Mouse (Mus musculus) adipocyte (in vitro differentiated cells): ENCODE results near the gene Zfp169.
A peak's percentile ranks its signal among the peaks of the same experiment; 100 is the strongest.
"Not testable (repeated sequence)": the region's sequence is repeated elsewhere in the genome, so short reads cannot be mapped to it uniquely, and the experiment has no call there.

Source experiments
- DNase-seq: peaks from one replicate; pipeline ENCODE4 v3.0.0-alpha.2; 2016; ENCODE audit warnings: low spot score

The Zfp169 gene

GRCm38 (mm10) chr13:48513003-48513929, at the start of gene Zfp169, which contains the start of gene A830005F24Rik:
Zfp169 (minus strand) TSS chr13:48513451.
A830005F24Rik (plus strand) TSS chr13:48513570.
- peak; percentile 70 for DNase-seq

DNA sequence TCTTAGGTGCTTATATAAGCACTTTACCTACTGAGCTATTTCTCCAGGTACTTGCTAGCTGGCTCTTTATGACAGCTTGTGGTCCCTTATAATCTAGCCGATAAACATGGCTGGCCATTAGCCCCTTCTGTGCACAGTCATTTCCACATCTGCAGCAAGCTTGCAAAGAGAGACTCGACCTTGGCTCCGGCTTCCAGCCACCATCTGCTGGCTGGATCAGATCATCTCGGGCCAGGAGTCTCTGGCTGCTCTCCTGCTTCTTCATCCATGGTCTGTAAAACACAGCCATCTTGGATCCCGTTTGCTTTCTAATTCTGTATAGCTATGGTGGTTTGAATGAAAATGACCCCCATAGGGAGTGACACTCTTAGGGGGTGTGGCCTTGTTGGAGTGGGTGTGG, 49.1 kb upstream of the Zfp169 start:
- DNase-seq: no peak

DNA sequence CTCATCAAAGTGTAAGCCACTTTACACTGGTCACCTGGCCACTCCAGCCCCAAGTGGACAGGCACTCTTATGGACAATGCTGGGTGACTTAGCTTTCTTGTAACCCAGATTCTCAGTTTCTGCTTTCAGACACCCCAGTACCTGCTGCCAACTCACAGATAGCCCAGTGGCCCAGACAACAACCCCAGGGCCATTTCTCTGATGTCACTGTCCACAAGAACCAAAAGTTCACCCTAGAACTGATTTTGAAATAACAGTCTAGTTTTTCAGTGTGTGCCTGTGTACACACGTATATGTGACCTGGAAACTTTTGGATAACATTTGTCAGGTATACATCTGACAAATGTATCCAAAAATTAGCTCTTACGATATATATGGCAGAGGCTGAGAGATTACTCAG, 48.2 kb upstream of the Zfp169 start:
- DNase-seq: no peak

DNA sequence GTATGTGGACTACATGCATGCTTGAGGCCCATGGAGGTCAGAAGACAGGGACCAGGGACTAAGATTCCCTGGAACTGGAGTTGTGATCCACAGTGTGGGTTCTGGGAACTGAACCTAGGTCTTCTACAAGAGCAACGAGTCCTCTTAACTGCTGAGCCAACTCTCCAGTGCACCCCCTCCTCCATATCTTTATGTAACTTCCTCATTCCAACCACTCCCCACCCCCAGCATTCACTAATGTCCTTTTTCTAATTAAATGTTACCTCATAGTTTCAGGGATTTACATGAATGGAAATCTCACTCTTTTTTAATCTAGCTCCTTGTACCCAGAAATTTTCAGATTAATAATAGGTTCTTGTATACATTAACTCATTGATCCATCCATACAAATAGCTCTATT, 42.7 kb upstream of the Zfp169 start:
- no peak for DNase-seq

GRCm38 (mm10) chr13:48554552-48554951, 41.3 kb upstream of the Zfp169 start:
- no peak for DNase-seq

GRCm38 (mm10) chr13:48553511-48553910, 40.3 kb upstream of the Zfp169 start:
- no peak for DNase-seq

GRCm38 (mm10) chr13:48552181-48553090, 39.2 kb upstream of the Zfp169 start:
- DNase-seq: peak; percentile 93

- DNase-seq: peak; percentile 65
Observed at GRCm38 (mm10) chr13:48548296-48548695, 35.0 kb upstream of the Zfp169 start.

GRCm38 (mm10) chr13:48547623-48548022, 34.4 kb upstream of the Zfp169 start:
- DNase-seq: no peak

DNA sequence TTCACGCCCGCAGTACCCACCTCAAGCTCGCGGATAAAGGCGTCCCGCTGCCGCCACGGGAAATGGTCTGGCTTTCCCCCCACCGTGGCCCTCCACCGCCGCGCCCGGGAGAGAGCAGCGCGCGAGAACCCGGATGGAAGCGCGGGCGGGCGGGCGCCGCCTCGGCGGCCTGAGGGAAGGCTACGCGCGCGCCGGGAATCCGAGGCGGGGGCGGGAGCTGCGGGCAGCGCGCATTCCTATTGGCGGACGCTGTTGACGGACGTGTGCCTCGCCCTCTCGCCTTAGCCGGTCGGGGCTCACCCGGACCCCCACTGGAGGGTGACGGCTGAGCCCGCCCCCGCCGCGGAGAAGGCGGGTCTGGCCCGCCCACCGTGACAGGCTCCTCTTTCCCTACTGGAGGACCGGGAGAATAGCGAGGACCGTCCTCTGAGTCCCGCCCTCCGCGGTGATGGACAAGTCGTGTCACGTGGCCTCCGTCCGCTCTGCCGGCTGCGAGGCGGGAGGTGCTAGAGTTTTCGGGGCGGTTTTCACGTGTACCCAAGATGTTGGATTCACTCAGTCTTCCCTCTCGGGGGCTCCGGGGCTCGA, 33.2 kb upstream of the Zfp169 start:
- peak; percentile 97 for DNase-seq

DNA sequence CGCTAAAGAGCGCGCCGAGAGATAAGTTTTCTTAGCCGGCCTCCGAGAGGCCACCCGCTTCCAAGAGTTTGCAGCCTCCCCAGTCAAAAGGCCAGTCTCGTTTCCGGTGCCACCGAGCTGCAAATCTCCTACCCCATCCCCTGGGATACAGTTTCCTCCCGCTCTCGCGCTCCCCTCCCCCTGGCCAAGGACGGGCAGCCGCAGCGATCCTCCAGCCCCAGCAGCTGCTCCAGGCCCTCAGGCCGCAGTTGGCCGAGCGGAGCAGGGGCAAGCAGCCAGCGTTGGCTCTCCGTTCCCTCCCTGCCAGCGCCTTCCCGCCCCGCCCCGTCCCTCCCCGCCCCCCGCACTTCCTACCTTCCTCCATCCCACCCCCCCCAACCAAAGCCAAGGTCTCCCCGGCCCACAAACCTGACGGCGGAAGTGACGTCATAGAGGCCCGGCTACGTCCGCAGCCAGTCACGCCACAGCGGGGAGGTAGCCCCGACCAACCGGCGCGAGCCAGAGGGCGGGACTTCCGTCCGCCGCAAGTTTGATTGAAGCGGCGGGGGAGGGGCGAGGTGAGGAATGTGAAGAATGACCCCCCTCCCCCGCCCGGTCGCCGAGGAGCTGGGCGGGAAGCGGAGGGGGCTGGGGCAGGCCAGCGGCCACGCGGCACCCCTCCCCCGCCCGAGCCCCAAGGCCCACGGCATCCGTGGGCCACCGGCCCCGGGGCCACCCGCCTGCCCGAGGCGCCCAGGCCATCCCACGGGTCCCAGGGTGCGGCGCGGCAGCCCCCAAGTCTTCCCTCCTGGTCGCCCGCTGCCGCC, 32.4 kb upstream of the Zfp169 start:
- DNase-seq: peak; percentile 99

GRCm38 (mm10) chr13:48544867-48545266, 31.6 kb upstream of the Zfp169 start:
- no peak for DNase-seq

DNA sequence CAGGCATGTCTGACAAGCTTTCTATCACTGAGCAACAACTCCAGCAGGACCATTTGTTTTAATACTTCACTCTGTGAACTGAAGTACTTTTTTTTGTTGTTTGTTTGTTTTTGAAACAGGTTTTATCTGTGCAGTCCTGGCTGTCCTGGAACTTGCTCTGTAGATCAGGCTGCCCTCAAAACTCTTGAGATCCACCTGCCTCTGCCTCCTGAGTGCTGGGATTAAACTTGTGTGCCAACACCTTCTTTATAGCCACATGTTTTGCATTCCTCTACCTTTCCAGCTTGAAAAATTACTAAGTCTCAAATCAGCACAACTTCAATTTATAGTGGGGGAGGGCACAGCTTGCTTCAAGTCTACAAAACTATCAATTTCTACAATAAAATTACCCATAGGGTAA, 31.1 kb upstream of the Zfp169 start:
- no peak for DNase-seq

- no peak for DNase-seq
Observed at GRCm38 (mm10) chr13:48540488-48540887, 27.2 kb upstream of the Zfp169 start.

DNA sequence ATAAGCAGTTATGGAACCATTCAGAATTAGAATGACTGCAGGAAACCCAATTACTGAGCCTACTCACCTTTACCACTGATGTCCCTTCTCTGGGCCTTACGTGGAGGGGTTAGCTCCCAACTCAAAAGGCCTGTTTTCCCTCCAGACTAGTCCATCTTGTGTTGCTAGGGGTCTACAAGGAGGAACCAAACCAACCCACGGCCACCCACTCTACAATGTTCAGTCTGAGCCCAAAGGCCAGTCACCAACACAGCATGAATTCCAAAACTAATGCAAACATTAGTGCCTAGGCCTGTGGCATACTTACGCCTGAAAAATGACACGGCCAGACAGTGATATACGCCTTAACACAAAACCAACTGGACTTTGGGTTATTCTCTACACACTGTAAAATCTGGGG, 20.2 kb upstream of the Zfp169 start:
- no peak for DNase-seq

DNA sequence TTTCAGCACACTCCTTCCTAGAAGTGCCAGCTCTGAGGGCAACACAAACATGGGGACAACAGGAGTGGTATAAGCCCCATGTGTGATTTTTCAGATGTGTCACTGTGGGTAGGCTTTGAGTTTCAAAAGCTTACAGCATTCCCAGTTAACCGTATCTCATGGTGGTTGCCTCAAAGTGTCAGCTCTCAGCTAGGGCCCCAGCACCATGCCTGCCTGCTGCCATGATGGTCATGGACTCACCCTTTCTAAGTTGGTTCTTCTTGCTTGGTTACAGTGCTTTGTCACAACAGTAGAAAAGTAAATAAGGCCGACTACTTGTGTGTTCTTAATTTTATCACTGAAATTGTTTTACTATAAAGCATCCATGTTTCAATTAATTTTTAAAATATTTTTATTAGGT, 18.2 kb upstream of the Zfp169 start:
- DNase-seq: no peak

DNA sequence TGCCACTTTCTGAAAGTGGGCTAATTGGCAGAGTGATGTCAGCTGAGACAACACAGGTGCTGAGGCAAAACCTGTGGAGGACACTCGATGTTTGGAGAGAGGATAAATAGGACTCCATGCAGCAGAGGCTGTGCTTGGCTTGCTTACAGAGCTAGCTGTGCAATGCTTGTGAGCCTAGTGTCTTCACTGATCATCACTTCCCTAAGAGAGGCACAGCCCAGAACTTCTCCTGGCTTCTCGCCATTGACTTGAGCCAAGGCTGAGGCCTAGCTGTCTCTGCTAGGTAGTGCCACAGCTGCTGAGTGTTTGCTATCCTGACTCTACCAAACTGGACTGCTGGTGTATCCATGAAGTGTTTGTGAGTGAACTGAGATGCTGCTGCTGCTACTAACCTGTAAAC, 17.4 kb upstream of the Zfp169 start:
- DNase-seq: peak; percentile 73

DNA sequence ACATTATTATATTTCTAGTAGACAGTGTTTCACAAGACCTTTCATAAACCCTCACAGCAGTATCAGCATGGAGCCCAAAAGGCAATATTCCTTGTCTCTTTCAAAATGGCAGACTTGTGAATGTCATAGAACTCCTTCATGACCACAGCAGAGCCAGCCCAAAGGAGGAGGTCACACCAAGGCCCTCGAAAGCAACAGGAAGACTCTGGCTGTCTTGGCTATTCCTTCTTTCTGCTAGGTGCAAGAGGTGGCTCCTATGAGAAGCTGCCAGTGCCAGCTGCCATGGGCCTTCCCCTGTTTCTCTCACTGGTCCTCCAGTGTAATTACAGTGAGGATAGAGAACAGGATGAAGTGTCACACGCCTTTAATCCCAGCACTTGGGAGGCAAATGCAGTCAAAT, 15.8 kb upstream of the Zfp169 start:
- no peak for DNase-seq

DNA sequence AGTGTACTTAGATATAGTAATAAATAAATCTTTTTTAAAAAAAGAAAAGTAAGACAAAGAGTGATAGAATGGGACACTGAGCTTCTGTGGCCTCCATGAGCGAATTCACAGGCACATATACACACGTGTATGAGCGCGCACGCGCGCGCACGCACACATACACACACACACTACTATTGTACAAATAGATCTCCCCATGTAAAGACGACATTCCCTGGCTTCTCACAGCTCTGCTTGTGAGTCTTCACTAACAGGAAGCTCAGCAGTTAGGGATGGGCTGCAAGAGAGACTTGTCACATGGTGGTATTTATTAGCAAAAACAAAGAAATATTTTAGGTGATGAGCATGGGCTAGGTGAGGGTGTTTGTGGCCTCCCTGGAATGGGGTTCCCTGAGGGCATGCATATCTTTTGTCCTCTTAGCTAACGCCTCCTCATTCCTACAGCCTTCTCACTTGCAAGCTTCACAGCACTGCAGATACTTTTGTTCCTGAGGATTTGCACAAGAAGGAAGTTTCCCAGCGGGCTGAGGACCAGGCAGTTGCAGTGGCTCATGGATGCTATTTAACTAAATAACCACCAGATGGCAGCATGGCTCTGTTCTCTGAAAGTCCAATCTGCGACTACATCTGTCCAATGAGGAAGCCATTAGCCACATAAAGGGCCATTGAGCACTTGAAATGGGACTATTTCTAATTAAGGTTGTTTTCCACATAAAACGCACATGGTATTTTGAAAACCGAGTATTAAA, 15.0 kb upstream of the Zfp169 start:
- DNase-seq: peak; percentile 89

DNA sequence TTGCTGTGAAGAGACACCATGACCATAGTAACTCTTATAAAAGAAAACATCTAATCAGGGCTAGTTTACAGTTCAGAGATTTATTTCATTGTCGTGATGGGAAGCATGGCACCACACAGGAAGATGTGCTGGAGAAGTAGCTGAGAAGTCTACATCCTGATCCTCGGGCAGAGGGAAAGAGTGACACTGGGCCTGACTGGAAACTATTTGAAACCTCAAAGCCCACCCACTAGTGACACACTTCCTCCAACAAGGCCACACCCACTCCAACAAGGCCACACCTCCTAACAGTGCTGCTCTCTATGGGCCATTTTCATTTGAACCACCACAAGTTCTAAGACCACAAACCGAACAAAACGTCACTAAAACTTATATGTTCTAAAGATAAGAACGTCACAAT, 12.5 kb upstream of the Zfp169 start:
- no peak for DNase-seq

DNA sequence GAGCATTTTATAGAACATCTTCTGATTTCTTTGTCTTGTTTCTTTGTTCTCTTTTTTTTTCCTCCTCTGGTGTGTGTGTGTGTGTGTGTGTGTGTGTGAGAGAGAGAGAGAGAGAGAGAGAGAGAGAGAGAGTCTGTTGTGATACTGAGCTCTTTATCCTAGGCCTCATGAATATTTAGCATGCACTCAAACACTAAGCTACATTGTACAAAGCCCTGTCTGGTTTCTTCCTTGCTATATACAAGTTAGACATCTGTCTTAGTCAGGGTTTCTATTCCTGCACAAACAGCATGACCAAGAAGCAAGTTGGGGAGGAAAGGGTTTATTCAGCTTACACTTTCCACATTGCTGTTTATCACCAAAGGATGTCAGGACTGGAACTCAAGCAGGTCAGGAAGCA, 5.9 kb upstream of the Zfp169 start:
- DNase-seq: not testable (repeated sequence)
